Mouse (Mus musculus) c-Kit-positive CD71-positive TER-119-negative erythroid progenitor cells, embryonic 14.5 days (primary cell): ENCODE results near the gene Snx25.

Experiments used
- DNase-seq: peaks from one replicate; pipeline ENCODE4 v3.0.0-alpha.2; 2013; ENCODE audit warnings: low read depth

Snx25 gene

GRCm38 (mm10) chr8:46152064-46153031 is at the start of gene Snx25:
Snx25 (minus strand) TSS chr8:46152159.
- peak; percentile 66 for DNase-seq

GRCm38 (mm10) chr8:46197673-46198072 is 45.7 kb upstream of the Snx25 start:
- no peak for DNase-seq

- no peak for DNase-seq
Observed at GRCm38 (mm10) chr8:46196877-46197276, 44.9 kb upstream of the Snx25 start.

- DNase-seq = no peak
Observed at GRCm38 (mm10) chr8:46193100-46193499, 41.1 kb upstream of the Snx25 start.

DNA sequence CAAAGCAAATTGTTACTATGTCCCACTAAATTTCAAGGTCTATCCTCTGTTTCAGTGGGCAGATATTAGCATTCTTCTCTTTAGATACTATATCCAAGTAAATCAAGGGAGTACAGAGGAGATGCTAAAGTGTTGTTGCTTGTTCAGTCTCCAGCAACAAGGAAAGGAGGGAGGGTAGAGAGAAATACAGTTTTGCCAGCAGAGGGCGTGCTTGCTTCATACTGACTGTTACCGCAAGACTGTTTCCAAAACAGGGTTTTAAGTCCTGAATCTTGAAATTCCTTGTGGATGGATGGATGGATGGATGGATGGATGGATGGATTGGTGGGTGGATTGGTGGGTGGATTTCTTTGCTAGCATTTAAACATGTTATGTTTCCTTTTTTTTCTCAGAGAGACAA is 33.4 kb upstream of the Snx25 start:
- DNase-seq = no peak

- DNase-seq = no peak
Observed at GRCm38 (mm10) chr8:46180136-46180535, 28.2 kb upstream of the Snx25 start.

GRCm38 (mm10) chr8:46173651-46174050 is 21.7 kb upstream of the Snx25 start:
- no peak for DNase-seq

DNA sequence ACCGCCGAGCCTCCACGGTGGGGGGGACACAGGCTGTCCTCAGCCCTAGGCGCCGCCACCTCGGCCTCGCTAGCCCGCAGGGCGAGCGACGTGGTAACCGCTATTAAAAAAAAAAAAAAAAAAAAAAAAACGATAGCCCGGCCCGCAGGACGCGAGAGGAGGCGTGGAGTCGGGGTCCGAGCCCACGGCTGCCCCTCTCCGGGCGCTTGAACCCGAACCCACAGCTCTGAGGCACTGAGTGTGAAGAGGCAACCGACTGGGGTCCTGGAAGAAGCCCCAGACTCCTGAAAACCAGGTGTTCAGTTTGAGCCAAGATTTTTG is 11.9 kb upstream of the Snx25 start:
- DNase-seq = no peak

DNA sequence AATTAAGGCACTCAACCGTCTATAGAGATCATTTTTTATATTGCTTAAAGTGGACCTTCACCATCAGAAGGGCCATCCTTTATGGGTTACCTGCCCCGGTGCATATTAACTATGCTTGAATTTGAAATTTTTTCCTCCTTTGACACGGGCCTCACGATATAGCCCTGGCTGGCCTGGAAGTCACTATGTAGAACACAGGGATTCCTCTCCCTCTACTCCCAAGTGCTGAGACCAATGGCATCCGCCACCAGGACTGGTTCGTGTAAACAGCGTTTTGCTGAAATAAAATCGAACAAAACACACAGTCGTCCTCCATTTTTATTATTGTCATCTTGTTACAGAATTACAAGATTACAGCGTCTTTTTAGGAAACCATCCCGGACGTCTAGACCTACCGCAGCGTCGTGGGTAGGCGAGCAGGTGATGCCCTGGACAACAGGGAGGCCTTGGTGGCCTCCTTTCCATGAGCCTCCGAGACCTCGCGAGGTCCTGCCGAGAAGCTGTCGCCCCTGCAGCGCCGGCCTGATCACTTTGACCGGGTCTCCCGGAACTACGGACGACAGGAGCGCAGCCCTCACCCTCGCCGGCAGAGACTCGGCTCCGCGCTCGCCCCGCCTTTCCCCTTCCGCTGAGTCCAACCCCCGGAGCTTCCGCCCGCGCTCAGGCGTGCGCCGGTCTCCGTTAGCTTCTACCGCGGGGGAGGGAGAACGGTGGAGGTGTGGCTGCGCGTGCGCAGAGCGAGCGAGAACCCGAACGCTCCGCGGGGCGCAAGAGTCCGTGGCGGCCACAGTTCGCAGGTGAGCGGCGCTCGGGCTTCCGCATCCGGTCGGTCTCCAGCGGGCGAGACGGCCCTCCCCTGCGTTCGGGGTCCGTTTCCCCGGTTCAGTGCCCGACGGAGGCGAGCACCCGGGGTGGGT is 11.3 kb upstream of the Snx25 start:
- peak; percentile 89 for DNase-seq

DNA sequence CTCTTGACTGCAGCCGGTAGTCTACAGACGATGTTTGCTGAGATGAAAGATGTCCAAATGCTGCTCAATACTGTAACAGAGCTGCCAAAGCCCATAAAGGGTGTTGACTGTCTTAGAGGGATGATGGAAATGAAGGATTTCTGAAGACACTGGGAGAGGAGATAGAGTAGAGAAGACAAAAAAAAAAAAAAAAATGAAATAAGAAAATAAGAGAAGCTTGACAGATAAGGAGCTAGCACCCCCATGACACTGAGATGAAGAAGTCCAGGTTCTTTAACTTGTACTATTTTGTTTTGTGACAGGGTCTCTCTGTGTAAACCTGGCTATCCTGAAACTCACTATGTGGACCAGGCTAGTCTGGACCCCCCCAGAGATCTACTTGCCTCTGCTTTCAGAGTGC is 1.1 kb upstream of the Snx25 start:
- no peak for DNase-seq

DNA sequence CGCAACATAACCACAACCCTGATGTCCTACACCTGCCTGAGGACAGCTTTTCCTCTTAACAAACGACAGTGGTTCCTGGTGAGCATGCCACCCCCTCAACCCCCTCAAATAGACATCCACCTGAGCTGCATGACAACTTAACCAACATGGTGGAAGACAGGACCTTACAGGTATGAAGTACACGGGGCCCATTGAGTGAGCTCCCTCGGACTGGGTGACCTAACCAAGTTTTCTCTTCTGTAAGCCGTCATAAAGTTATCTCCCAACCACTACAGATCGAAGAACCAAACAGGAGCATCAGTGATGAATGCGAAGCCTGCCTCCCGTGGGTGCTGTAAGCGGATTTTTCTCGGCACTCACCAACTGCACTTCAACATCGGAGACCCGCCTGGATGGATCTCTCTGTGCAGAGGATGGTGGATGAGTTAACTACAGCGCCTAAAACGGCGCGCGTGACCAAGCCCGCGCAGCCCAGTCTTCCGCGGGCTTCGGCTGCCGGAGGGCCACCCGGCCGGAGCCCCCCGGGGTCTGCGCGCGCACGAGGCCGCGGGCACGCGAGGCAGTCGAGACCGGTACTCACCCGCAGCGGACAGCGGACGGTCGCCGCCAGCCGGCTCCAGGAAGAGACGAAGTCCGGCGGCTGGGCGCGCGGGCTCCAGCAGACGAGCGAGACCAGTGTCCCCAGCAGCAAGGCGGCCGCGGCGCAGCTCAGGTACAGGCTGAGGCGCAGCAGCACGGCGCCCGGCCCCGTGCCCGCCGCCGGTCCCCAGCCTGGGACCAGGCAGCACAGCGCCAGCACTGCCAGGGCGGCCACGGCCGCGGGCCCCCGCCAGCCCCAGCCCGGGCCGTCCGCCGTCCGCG is 527 bp downstream of the Snx25 start, which contains the start of gene Cfap97:
Gene Cfap97 (plus strand): TSS at position 570 of the 861 bp plus-strand sequence.
- DNase-seq = no peak

DNA sequence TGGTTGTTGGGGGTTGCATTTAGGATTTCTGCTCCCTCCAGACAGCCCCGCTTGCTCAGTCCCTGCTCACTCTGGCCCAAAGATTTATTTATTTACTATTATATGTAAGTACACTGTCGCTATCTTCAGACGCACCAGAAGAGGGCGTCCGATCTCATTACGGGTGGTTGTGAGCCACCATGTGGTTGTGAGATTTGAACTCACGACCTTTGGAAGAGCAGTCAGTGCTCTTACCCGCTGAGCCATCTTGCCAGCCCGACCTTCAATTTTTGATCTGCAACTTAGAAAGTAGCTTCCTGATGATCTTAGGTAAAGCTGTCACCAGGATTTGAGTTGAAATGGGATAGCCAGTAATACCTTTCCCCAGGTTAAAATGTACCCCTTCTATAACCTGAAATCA is 2.2 kb downstream of the Snx25 start:
- no peak for DNase-seq

DNA sequence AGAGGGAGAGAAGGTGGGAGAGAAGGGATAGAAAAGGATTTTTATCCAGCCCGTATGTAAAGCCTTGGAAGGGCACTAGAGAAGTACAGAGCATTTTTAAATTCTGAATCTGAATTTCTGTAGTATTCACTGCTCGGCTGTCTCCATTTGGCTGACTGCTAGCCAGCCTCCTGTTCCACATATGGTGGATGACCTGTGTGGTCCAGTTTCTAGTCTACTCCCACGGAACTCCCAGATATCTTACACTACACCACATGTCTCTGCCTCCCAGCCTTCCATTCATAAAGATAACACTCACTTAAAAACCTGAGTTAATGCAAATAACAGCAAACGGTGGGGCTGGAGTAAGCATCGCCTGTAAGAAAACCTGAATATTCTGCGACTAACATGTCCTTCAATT is 2.7 kb downstream of the Snx25 start:
- DNase-seq = no peak

DNA sequence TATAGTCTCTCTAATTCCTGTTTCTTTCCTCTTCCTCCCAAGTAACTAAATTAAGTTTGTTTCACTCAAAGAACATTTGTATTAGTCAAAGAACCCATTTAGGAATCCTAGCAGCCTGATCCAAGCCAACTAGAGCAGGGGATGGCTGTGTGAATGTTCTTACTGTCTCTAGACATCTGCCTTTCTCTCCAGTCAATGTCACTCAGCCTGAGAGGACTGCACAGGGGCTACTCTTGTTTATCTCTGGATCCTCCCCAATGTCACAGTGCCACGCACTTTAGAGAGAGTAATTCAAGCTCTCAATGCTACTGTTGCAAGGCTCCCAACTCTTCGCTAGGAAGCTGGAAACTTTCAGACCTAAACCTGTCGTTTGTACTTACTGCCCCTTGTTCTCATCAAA is 5.8 kb downstream of the Snx25 start:
- DNase-seq = no peak

- DNase-seq = no peak
Observed at GRCm38 (mm10) chr8:46143924-46144323, 8.0 kb downstream of the Snx25 start.

DNA sequence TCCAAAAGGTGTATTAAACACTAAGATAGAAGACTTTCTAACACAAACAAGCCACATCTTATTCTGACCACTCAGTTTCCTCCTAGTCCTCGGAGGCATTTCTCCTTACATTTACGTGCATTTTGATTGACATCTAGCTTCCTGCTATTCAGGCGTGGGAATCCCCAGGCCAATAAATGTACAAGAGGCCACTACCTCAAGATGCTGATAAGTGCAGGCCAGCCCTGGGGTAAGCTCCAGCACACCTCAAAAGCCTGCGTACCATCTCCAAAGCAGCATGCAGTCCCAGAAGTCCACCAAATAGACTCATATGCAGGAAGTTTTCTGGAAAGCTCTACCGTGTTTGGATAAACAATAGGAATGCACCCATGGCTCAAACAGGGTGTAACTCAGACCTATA is 8.5 kb downstream of the Snx25 start:
- no peak for DNase-seq

- no peak for DNase-seq
Observed at GRCm38 (mm10) chr8:46142498-46143081, 9.4 kb downstream of the Snx25 start.

DNA sequence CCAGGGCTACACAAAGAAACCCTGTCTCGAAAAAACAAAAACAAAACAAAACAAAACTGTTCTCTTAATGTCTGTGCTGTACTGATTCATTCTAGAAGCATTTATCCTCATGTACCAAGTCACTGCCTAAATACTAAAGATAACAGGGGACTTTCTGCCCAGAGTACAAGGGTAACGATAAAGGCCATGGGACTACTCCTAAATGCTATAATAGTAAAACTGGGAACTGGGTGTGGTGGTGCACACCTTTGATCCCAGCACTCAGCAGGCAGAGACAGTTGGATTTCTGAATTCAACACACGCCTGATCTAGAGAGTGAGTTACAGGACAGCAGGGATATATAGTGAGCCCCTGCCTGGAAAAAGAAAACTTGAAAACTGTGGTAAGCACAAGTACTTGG is 10.3 kb downstream of the Snx25 start:
- DNase-seq = no peak

DNA sequence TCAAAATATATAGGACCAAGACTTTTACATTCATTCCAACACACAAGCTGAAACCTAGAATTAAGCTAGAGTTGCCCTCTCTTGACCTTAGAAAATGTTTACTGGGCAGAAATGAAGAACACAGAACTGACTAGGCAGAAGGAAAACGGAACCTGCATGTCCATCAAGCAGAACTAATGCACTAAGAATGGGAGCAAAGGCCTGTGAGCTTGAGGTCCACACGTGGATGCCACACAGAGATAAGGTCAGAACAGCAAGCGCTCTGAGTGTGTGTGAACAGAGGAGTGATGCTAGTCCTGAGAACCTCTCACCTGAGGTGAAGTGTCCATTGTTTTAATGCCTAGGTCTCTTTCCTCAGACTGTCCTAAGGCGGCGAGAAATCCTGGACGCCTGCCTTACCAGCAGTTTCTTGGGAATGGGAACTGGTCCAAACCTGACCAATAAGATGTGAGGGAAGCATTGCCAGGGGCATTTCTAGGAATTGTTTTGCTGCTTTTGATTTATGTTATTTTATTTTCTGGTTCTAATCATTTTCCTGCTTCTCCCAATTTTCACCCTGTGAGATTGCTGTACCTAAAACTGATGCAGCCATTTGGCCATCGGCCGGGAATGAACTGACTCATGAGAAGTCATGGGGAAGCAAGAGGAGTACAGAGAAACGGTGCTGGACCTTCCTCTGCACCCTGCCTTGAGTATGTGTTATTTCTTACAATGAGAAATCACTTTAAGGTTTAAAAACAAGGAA is 11.4 kb downstream of the Snx25 start:
- no peak for DNase-seq

DNA sequence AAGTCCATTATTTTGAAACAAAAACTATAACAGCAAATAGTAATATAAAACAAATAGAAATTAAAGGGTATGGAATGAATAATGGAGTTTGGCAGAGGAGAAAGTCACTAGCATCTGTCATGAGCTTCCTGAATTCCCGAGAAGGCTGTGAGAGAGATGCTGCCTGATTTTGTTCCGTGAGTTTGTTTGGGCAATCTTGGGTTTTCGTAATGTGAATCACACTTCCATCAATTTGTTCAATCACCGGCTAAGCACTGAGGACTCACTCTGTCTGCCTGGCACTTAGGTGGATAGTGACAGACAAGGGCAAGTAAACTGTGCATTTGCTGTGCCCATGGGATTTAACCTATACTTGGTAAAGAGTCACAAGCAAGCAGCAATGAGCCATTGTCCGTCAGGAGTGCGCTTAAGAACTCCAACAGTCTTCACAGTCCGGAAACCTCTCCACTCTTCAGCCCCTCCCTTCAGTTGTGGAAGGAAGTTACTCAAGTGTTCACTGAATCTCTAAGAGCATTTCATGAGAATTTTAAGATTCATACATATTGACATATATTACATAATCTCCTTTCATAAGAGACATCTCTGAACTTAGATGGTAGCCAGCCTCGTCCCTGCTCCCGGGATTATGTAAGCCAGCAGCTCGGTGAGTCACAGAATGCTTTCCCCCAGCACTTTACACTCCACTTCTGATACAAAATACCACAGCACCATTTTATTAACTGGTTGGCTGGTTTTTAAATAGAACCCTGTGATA is 13.9 kb downstream of the Snx25 start:
- no peak for DNase-seq
